Mouse (Mus musculus) testis, adult 2 months (tissue): ENCODE data around the gene Dynlrb1.

Experiments
- CTCF ChIP-seq: fragments of 200-500 bp; IDR thresholded peaks from 2 replicates; pipeline ENCODE4 v1.5.1; 2012; ENCODE audit warnings: low read depth, mild to moderate bottlenecking, inconsistent platforms, low read length, moderate library complexity; ENCODE audit not compliant: control insufficient read depth, insufficient read depth, insufficient replicate concordance
- POLR2A ChIP-seq: fragments of 200-500 bp; IDR thresholded peaks from 2 replicates; pipeline ENCODE4 v1.6.1; 2012; ENCODE audit warnings: low read depth, mild to moderate bottlenecking, inconsistent platforms, low read length, moderate library complexity; ENCODE audit not compliant: control insufficient read depth

GRCm38 (mm10) chr2:155295453-155295852, 59.1 kb downstream of the Dynlrb1 start:
- TF ChIP-seq CTCF = no peak
- no peak for TF ChIP-seq POLR2A
